Mouse (Mus musculus): ENCODE results near the gene Gm44973.
"Not testable (repeated sequence)": the region's sequence is repeated elsewhere in the genome, so short reads cannot be mapped to it uniquely, and the experiment has no call there.

The Gm44973 gene

GRCm38 (mm10) chr7:5052931-5053343, 37.6 kb downstream of the Gm44973 start:
- DNase-seq: peak; percentile 41 to 52

GRCm38 (mm10) chr7:5053456-5054179, 38.3 kb downstream of the Gm44973 start:
- DNase-seq: peak; percentile 57

GRCm38 (mm10) chr7:5056651-5057263, 41.5 kb downstream of the Gm44973 start:
- DNase-seq: peak; percentile 77 to 78

DNA sequence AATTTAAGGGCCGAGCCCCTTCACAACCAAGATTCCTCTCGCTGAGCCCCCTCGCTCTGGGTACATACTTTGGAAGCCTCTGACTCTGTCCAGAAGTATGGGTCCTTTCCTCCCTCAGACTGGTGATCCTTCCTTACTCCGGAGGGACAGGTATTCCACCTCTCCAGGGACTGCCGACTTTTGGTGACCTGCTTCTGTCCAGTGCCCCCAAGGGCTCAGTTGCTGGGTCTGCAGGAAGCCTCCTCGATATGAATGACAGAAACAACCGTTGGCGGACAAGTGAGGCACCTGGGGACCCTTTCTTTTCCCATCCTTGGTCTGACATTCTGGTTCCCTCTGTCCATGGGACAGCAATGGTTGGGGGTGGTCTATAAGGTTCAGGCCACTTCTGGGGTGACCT, 42.1 kb downstream of the Gm44973 start:
- DNase-seq: no peak

DNA sequence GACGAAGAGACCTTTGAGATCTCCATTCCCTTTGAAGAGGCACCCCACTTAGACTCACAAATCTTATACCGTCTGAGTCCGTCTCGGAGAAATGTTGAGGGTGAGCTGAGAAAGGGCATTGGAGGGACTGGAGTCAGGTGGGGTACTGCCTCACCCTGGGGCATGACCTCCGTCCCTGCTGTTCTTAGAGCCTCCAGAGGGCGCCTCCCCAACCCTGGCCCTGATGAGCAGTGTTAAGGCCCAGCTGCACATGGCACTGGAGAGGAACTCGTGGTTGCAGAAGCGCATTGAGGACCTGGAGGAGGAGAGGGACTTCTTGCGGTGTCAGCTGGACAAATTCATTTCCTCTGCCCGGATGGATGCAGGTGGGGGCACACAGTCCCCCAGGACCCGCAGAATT, 42.5 kb downstream of the Gm44973 start:
- no peak for DNase-seq

GRCm38 (mm10) chr7:5058631-5059030, 43.3 kb downstream of the Gm44973 start:
- no peak for DNase-seq

GRCm38 (mm10) chr7:5059421-5059820, 44.1 kb downstream of the Gm44973 start:
- peak in 1 of 2 experiments; percentile 31 for DNase-seq

DNA sequence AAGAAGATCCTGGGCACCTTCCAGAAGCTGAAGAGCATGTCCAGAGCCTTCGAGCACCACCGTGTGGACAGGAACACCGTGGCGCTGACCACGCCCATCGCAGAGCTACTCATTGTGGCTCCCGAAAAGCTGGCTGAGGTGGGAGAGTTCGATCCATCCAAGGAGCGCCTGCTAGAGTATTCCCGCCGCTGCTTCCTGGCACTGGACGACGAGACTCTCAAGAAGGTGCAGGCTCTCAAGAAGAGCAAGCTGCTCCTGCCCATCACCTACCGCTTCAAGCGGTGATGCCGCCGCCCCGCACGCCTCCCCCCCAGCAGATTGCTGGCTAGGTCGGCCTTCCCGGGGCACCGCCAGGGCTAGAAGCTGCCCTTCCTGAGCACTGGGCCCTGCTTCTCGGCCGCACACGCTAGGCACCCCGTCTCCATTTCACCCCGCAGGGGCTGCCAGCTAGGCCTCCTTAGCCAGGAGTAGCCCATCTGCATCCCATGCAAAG, 45.0 kb downstream of the Gm44973 start:
- DNase-seq: peak; percentile 93 to 95

DNA sequence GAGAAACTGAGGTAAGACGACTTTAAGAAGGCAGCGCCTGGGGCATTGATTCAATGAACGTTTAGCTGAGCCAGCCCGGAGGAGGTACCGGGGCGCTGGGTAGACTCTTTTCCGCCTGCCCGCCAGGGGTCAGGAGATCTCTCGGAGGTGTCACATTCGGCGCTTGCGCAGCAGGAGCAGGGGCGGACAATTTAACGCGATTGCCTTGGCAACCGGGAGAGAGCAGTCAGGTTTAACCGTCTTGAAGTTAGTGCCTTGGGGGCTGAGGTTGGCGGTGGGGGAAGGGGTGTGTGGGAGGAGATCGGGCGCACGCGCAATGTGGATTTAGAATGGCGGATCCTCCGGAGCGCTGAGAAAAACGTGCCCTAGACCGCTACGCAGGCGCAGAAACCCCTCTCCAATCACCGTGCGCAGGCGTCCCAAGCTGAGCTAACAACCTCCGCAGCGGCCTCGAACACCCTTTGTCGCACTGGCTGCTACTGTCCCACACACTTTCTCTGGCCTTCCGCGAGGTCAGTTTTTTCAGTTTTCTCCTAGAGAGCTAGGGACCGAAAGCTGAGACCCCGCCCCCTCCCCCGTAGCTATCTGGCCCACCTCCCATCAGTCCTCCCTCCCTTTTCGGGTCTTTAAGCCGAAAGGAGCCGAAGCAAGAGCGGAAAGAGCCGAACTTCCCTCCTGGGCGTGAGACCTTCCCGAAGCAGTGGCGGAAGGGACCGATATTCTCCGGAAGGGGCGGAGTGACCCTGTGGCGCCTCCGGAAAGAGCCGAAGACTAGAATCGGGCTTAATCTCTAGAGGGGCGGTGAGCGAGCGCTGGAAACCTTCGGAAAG, 45.9 kb downstream of the Gm44973 start:
- peak; percentile 100 for DNase-seq

- DNase-seq: peak; percentile 97 to 99
These were observed 46.6 kb downstream of the Gm44973 start, which contains the start of gene U2af2 for GRCm38 (mm10) chr7:5061774-5062359. Gene U2af2 (plus strand): TSS chr7:5062143.

DNA sequence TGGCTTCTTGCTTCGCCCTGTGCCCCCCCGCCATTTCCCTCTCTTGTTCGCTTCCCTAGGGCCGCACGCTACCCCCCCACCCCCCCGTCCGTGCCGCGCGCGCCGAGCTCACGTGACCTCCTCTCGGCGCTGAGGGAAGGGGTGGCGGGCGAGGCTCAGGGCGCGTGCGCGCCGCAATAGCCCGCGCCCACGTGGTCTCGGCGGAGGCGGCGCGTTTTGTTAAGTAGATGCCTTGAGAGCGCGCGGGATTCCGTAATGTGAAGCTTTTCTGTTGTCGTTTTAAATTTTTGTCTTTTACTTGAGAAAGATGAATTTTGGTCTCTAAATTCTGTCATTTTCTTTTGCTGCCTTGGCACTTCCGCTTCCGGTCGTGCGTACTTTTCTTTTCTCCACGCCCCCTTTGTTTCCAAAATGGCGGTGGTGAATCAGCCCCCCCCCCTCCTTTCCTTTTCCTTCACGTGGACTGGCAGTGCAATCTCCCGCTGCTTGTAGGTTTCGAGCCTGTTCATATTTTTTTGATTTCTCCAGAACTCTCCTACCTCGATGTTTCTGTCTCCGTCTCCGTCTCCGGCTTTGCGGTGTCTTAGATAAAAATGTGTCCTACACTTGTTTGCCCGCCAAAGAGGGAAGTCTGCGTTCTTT, 47.2 kb downstream of the Gm44973 start:
- peak in 1 of 2 experiments; percentile 74 for DNase-seq

DNA sequence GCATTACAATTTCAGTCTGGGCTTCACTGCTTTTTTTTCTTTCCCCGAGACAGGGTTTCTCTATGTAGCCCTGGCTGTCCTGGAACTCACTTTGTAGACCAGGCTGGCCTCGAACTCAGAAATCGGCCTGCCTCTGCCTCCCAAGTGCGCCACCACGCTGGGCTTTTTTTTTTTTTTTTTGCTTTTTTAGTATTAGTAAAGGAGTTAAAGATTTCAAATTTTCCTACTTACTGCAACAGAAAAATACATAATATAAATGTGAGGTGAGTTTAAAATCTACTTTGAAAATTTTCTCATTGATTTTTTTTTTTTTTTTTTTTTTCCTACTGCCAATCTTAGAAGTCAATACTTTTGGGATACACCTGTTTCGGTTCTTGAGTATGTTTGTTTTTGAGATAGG, 49.6 kb downstream of the Gm44973 start:
- no peak for DNase-seq

- DNase-seq: no peak
These were observed 58.3 kb downstream of the Gm44973 start for GRCm38 (mm10) chr7:5073586-5073985.

- DNase-seq: no peak
These were observed 59.7 kb downstream of the Gm44973 start for GRCm38 (mm10) chr7:5074984-5075383.

DNA sequence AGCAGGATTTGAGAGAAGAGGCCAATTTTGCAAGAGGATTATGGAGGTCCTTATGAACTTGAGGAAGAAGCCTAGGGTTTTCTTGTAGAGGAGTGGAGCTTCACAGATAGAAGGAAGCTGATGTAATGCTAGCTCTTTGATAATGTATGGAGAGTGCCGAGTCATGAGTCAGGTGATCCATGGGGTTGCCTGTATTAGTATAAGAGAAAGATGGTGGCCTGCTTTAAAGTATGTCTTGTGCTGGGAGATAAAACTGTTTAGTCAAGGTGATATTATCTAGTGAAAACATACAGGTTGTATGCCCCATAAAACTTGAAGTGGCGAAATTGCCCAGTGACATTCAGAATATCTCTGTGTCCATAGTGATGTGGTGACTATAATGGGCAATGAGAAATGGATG, 61.6 kb downstream of the Gm44973 start:
- no peak for DNase-seq

DNA sequence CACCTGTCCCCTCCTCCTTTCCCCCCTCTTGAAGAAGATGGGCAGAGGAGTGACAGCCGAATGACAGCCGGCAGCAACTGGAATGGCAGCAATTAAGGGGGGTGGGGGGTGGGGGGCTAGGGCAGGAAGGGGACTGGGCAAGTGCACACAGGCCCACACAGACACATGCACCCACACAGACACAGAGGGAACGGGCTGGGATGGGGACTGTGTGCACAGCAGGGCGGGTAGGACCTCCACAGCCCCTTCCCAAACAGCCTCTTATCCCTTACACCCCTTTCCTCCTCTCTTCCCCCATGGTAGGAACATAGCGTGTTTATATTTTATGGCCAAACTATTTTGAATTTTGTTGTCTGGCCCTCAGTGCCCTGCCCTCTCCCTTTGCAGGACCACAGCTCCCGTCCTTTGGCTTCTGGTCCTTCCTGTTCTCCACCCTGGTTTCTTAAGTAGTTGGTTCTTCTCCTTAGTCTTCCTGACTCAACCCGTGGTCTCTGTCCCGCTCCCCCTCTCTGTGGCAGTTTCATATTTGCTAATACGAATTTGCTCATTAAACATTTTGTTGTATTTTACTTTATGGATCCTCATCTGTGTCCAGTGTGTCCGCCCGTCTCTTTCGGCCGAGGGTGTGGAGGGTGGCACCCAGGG, 64.2 kb downstream of the Gm44973 start:
- not testable (repeated sequence) for DNase-seq

- peak; percentile 98 for DNase-seq
These were observed 64.9 kb downstream of the Gm44973 start, which contains the start of gene Epn1 for GRCm38 (mm10) chr7:5080010-5080751. Gene Epn1 (plus strand): TSS chr7:5080235.

GRCm38 (mm10) chr7:5080815-5081214, 65.5 kb downstream of the Gm44973 start:
- DNase-seq: no peak

- no peak for DNase-seq
These were observed 65.9 kb downstream of the Gm44973 start for GRCm38 (mm10) chr7:5081241-5081640.

- DNase-seq: no peak
These were observed 66.6 kb downstream of the Gm44973 start for GRCm38 (mm10) chr7:5081939-5082338.

Measured in cerebellum, postnatal 14 days (tissue).